Mouse (Mus musculus) ES-CJ7 (cell line): ENCODE results near the gene Ttc7b.

ENCODE experiments used
- DNase-seq: peaks from one replicate; pipeline ENCODE4 v3.0.0; 2011; ENCODE audit warnings: low read depth, low spot score

The Ttc7b gene

DNA sequence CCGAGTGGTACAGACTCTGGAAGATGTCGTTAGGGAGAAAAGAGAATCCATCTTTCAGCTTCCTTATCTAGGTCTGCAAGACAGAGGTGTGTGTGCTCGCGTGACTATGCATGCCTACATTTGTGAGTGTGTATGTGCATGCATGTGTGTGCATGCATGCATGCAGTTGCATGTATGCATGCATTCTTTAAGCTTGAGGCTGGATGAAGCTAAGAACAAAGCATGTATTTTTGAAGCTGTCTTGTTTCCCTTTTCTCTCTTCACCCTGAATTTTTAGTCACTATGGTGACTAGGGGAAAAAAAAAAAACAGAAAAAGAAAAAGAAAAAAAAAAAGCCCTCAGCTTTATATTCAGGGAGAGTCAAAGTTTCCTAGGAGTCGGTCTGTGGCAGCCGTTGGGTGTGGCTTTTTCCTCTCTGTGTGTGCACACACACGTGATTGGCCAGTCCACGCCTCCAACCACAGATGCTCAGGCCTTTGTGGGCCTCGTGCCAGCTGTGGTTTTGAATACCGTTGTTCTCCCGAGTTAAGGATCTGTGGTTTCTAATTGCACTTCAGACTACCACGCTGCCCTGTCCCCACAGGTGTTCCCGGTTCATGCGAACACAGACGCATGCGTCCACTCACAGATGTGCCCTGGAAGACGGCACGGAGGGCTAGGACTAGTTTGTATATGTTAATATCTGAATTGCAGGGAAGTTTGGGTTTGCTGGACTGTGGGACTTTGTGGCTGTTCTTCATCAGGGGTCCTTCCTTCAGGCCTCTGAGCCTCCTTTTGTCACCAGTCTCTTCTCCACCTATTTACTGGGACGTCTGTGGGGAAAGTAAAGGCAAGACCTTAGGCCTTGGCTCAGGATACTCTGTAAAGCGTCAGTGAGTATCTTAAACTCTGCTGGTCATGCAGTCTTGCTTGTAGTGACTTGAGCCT is 243.8 kb downstream of the Ttc7b start:
- DNase-seq = peak; percentile 20

DNA sequence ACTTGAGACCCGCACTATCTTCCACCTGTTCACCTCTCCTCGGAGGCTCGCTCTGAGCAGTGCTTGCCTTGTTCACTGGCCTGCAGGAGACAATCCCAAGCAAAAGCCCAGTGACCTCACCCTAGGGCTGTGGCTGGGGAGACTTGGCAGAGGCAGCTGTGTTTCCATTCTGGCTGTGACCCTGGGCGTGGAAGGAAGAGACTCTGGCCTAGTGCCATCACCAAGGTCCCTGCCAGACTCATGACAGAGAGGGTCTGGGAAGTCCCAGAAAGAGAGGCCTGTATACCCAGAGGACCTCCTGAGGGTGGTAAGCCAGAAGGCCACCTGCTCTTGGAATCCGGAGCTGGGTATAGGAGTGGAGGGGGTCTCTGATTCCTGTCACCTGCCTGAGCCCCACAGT is 244.8 kb downstream of the Ttc7b start:
- DNase-seq = no peak

- DNase-seq = no peak
These were observed 247.6 kb downstream of the Ttc7b start for GRCm38 (mm10) chr12:100273033-100273432.

GRCm38 (mm10) chr12:100269967-100270662 is 250.5 kb downstream of the Ttc7b start:
- no peak for DNase-seq

- peak; percentile 61 for DNase-seq
These were observed 252.6 kb downstream of the Ttc7b start for GRCm38 (mm10) chr12:100268011-100268410.

GRCm38 (mm10) chr12:100265546-100266309 is 254.9 kb downstream of the Ttc7b start:
- DNase-seq = no peak

DNA sequence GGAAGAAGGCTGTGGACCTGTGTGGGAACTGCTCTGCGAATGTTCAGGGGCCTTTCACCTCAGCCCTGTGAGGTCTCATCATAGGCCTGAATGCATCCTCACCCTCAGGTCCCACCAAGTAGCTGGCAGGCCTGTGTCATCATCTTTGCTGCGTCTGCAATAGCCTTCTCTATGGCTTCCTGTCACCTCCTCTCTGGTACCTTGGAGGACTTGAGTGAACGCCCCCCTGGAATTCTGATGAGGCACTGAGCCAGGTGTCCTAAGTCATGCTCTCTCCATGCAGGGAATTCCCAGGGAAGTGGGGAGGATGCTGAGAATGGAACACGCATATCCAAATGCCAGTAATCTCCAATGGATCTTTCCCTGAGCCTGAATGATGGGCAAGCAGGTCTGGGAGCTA is 255.7 kb downstream of the Ttc7b start:
- DNase-seq = no peak

DNA sequence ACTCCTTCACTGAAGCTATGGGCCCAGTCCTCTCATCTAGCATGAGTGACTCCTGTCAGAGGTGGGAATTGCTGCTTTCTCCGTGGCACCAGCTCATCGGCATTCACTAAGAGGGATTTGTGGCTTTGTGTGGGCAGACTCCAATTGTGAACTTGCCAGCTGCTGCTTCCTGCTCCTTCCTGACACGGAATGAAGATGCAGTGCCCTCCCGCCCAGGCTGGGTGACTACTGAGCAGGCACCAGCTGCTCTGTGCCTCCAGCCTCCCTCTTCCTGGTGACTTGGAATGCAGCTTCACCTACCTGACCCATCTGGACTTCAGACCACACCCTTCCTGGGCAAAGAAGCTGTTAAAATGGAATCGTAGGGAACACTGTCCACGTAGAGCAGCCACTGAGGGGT is 257.8 kb downstream of the Ttc7b start:
- DNase-seq = no peak

GRCm38 (mm10) chr12:100261761-100262160 is 258.9 kb downstream of the Ttc7b start:
- DNase-seq = no peak

GRCm38 (mm10) chr12:100260151-100260550 is 260.5 kb downstream of the Ttc7b start:
- no peak for DNase-seq

DNA sequence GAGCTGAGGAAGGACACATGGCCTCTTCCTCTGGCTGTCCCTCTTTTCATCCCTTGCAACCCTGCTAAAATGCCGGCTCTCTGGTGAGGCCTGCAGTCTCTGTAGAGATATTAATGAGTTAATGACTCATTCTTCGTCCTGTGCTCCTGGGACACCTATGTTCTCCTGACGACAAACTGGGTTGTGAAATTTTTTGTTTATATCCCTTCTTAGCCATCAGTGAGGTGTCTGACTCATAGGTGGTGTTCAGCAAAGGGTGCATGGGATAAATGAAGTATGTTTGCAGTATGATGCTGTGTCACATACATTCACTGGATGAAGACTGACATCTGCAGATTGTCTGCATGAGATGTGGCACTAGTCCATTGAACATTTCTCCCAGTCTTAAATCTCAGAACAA is 262.8 kb downstream of the Ttc7b start:
- no peak for DNase-seq

DNA sequence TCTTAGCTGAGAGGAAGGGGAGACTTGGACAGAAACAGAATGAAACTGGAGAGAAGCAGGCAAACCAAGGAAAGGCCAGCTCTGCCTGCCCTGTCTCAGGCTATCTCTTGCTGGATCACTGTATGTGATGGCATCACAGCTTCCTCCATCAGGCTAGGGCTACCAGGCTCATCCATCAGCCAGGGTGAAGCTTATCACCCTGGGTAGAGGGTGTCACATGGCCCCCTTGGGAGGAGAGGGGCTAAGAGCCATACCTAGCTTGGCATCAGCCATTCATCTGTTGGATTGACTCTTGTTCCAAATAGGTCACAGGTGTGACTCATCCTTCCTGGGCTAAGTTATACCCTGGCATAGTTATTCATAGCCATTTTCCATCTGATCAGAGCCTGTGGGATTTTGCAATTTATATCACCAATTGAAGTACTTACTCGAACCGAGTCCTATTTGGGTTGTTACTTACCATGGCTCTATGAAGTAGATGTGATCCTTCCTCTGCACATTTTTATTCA is 265.1 kb downstream of the Ttc7b start:
- no peak for DNase-seq

- no peak for DNase-seq
These were observed 266.2 kb downstream of the Ttc7b start for GRCm38 (mm10) chr12:100254471-100254870.
